Mouse (Mus musculus) ES-Bruce4 (cell line): ENCODE measurements at regions not wholly inside any gene's neighbourhood (a gene's known extent, or its start where the extent isn't known, plus 50 kb on each side); places are given as distances from the start of the nearest gene placed in this dataset.
"Not testable (repeated sequence)": the region's sequence is repeated elsewhere in the genome, so short reads cannot be mapped to it uniquely, and the experiment has no call there.

ENCODE experiments used
- H3K27ac ChIP-seq: 2 replicates; pipeline ENCODE4 v1.5.1; 2012; ENCODE audit warnings: low read length, inconsistent platforms; ENCODE audit not compliant: insufficient read depth
- H3K27me3 ChIP-seq: 2 replicates; pipeline ENCODE4 v1.6.1; 2012; ENCODE audit warnings: mild to moderate bottlenecking, low read length, inconsistent platforms; ENCODE audit not compliant: control insufficient read depth, poor library complexity, insufficient read depth, severe bottlenecking
- H3K36me3 ChIP-seq: 2 replicates; pipeline ENCODE4 v1.6.1; 2012; ENCODE audit warnings: inconsistent platforms, mild to moderate bottlenecking, low read length, moderate library complexity; ENCODE audit not compliant: control insufficient read depth, poor library complexity, insufficient read depth, severe bottlenecking
- H3K4me1 ChIP-seq: one replicate; pipeline ENCODE4 v1.8.1; 2011; ENCODE audit warnings: low read length; ENCODE audit not compliant: control insufficient read depth, insufficient read depth
- H3K4me3 ChIP-seq: 2 replicates; pipeline ENCODE4 v1.5.1; 2011; ENCODE audit warnings: low read depth, mild to moderate bottlenecking, low read length
- H3K9ac ChIP-seq: 2 replicates; pipeline ENCODE4 v1.6.1; 2012; ENCODE audit warnings: low read depth, mild to moderate bottlenecking, inconsistent platforms; ENCODE audit not compliant: poor library complexity, severe bottlenecking
- H3K9me3 ChIP-seq: replicated peaks from 2 replicates; pipeline ENCODE4 v1.6.1; 2012; ENCODE audit warnings: mild to moderate bottlenecking, low read length, inconsistent platforms; ENCODE audit not compliant: control insufficient read depth, poor library complexity, insufficient read depth, severe bottlenecking
- CTCF ChIP-seq: IDR thresholded peaks from one replicate; pipeline ENCODE4 v1.8.1; 2011; ENCODE audit warnings: low read depth, low read length
- EP300 ChIP-seq: IDR thresholded peaks from 2 replicates; pipeline ENCODE4 v1.6.1; 2011; ENCODE audit warnings: low read depth, low read length; ENCODE audit not compliant: insufficient read depth
- POLR2A ChIP-seq: IDR thresholded peaks from one replicate; pipeline ENCODE4 v1.8.1; 2011; ENCODE audit warnings: low read length; ENCODE audit not compliant: insufficient read depth

GRCm38 (mm10) chr4:8084954-8085639 is 153.7 kb downstream of the Car8 start:
- Histone ChIP-seq H3K9me3 (no peaks in the 10 kb centered on the region), H3K4me1 (no peaks in the 10 kb centered on the region), H3K27me3 (no peaks in the 10 kb centered on the region), H3K36me3 (no peaks in the 10 kb centered on the region), H3K27ac (no peak overlapping the region), H3K9ac (no peak overlapping the region), H3K4me3 (no peak overlapping the region)
- TF ChIP-seq CTCF (peak; percentile 91), POLR2A (no peak)

GRCm38 (mm10) chr4:8079349-8079748 is 159.5 kb downstream of the Car8 start:
- H3K4me3 ChIP-seq: no peak overlapping the region
- H3K4me1 ChIP-seq: no peaks in the 10 kb centered on the region
- no peaks in the 10 kb centered on the region for H3K36me3 ChIP-seq
- no peak overlapping the region for H3K9ac ChIP-seq
- no peaks in the 10 kb centered on the region for H3K27me3 ChIP-seq
- TF ChIP-seq CTCF (no peak), EP300 (no peak), POLR2A (no peak)
- H3K27ac ChIP-seq: no peak overlapping the region
- no peaks in the 10 kb centered on the region for H3K9me3 ChIP-seq

GRCm38 (mm10) chr4:8072989-8073573 is 165.8 kb downstream of the Car8 start:
- no peak overlapping the region for H3K4me3 ChIP-seq
- no peak overlapping the region for H3K9ac ChIP-seq
- H3K27ac ChIP-seq: no peak overlapping the region
- H3K9me3 ChIP-seq: no peaks in the 10 kb centered on the region
- no peak for TF ChIP-seq EP300
- TF ChIP-seq POLR2A: no peak
- no peak for TF ChIP-seq CTCF
- H3K36me3 ChIP-seq: no peaks in the 10 kb centered on the region
- H3K27me3 ChIP-seq: no peaks in the 10 kb centered on the region
- H3K4me1 ChIP-seq: no peaks in the 10 kb centered on the region

- not testable (repeated sequence) for H3K27me3 ChIP-seq, H3K36me3 ChIP-seq, H3K27ac ChIP-seq, H3K4me3 ChIP-seq, H3K9me3 ChIP-seq, H3K4me1 ChIP-seq, H3K9ac ChIP-seq
Observed at GRCm38 (mm10) chr4:8070693-8071092, 168.1 kb downstream of the Car8 start.

- H3K9ac ChIP-seq: no peak overlapping the region
- H3K27me3 ChIP-seq: no peaks in the 10 kb centered on the region
- no peaks in the 10 kb centered on the region for H3K9me3 ChIP-seq
- H3K27ac ChIP-seq: no peak overlapping the region
- H3K4me1 ChIP-seq: no peaks in the 10 kb centered on the region
- TF ChIP-seq POLR2A (no peak), CTCF (no peak), EP300 (no peak)
- H3K4me3 ChIP-seq: no peak overlapping the region
- H3K36me3 ChIP-seq: no peaks in the 10 kb centered on the region
Observed at GRCm38 (mm10) chr4:8068086-8068485, 170.8 kb downstream of the Car8 start.

GRCm38 (mm10) chr4:8041776-8042175 is 197.1 kb downstream of the Car8 start:
- H3K27ac ChIP-seq: no peak overlapping the region
- no peak overlapping the region for H3K9ac ChIP-seq
- TF ChIP-seq CTCF (no peak), POLR2A (no peak), EP300 (no peak)
- H3K4me1 ChIP-seq: no peaks in the 10 kb centered on the region
- H3K4me3 ChIP-seq: no peak overlapping the region
- H3K9me3 ChIP-seq: peaks cover 18% of the 10 kb centered on the region
- H3K27me3 ChIP-seq: no peaks in the 10 kb centered on the region
- H3K36me3 ChIP-seq: no peaks in the 10 kb centered on the region
